Mouse (Mus musculus): ENCODE measurements around the gene Asb4.

Asb4 gene

GRCm38 (mm10) chr6:5390952-5391351 is 7.8 kb downstream of the Asb4 start:
- no peak for DNase-seq (ENCODE audit: extremely low read depth, low read depth)

DNA sequence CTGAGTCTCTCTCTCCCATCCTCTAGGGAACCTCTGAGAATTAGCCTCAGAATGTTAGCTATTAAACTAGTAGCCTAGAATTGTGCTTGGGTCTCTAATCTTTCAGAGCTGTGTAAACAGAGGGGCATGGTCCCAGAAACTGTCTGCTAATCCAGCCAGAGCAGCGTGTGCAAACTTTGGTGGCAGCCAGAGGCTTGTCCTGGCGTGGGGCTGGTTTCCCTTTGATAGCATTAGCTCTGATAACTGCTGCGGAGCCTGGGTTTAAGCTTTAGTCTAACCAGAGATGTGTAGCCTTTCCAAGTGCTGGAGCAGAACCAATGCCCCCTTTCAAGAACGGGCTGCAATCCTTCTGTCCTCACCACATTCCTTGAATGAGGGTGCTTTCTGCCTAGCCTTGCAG is 11.8 kb downstream of the Asb4 start:
- DNase-seq (ENCODE audit: extremely low read depth, low read depth) = no peak

GRCm38 (mm10) chr6:5396797-5397196 is 13.6 kb downstream of the Asb4 start:
- DNase-seq (ENCODE audit: extremely low read depth, low read depth) = no peak

- peak; percentile 63 for DNase-seq (ENCODE audit: extremely low read depth, low read depth)
Measured at GRCm38 (mm10) chr6:5401394-5401793, 18.2 kb downstream of the Asb4 start.

- no peak for DNase-seq (ENCODE audit: extremely low read depth, low read depth)
Measured at GRCm38 (mm10) chr6:5403095-5403815, 20.1 kb downstream of the Asb4 start.

DNA sequence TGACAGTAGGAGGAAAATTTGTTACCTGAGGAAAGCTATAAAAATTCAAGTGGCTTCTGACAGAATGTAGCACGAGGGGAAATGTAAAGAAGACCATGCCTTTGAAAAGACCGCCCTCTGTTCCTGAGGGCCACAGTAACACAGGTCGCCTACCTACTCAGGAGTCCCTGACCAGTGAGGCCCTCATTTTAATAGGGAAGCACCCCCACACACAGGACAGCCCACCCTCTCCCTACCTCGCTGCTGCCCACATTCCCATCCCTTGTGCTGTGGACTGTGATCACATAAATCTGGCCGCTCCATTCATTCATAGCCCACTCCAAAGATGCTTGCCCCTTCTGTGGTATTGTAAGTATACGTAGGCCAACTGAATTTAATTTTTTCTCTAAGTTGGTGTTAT is 20.8 kb downstream of the Asb4 start:
- DNase-seq (ENCODE audit: extremely low read depth, low read depth) = no peak

DNA sequence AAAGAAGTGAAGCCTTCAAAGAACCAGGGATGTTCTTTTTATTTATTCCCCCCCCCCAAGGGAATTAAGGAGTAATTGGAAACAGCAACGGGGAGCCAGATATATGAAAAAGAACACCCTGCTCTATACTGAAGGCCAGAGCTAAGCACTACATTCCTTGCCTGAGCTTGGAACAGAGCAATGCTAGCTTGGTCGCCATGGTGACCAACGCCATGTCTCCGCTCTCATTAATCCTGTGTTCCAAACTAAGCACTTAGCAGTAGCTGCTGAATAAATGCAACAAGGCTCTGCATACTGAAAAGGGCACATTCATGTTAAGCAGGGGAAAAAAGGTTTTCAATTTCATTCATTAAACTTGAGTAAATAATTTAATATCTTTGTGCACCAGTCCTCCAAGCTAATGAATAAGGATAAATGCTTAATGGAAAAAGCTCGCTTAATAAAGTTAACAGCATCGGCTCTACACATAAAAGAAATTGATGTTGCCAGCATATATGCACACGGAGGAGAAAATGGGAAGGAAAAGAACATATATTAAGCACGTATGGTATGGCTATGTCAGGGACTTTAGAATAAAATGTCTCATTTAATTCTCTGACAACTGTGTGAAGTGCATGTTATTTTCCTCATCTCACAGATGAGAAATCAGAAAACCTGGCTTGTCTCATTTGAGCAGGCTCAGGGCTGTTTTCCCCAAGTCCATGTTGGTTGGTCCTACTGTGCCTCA is 25.4 kb downstream of the Asb4 start:
- DNase-seq (ENCODE audit: extremely low read depth, low read depth) = no peak

DNA sequence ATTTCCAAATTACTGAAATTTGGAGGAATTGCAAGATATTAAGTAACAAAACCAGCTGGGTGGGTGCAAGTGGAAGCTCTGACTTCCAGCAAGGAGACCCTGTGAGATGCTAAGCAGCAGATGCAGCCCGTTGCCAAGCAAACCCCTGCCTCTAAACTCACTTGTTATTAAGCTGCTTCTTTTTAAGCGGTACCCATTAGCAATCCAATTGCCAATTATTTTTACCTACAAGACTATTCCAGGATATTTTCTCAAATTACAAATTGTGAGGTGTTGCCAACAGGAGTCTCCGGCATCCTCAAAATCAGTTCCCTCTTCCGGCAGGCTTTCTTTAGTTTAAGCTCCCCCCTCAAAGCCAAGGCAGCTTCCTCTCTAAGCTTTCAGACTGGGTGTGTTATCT is 26.5 kb downstream of the Asb4 start:
- no peak for DNase-seq (ENCODE audit: extremely low read depth, low read depth)

DNA sequence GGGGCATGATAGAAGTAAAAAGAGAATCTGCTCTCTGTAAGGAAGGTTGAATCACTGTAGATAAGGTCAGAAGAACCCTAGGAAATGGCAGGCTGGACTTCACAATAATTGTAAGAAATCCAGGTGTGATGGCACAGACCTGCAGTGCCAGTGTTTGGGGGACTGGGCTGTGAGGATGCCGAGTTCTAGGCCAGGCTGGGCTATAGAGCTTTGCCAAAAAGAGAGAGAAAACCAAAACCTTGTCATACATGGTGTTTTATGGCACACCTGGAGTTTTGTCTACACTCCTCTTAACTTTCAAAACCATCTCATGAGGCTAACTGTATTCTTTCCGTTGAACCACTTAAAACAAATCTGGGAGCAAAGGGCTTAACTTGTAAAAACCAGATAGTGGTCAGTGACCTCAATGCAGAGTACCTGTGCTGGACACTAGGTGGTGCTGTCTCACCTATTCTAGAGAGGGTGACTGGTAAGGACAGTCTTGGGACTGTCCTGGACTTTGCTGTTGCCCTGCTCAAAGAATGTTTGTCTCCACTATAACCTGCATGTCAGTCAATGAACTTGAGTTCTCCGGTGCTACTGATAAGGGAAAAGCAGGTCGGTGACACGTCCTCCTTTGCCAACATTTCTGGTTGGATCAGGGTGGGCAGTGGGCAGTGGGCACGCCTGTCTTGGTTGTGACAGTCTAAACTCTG is 27.7 kb downstream of the Asb4 start:
- peak; percentile 7 for DNase-seq (ENCODE audit: extremely low read depth, low read depth)

DNA sequence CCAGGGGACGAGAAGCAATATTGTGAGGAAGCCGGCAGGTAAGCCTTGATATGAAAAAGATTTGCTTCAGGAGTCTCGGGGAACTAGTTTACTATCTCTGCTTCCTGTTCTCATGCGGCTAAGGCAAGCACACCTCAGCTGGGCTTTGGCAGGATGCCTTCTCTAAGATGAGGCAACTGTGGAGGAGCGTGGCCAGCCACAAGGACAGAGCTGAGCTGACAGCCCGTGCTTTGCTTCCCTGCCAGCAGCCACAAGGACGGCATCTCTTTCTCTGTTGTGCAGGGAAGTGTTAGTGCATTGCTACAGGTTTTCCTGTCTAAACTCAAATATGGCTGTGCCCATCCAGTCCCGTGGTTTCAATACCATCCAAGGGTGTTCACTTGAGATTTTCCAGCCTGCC is 30.1 kb downstream of the Asb4 start:
- no peak for DNase-seq (ENCODE audit: extremely low read depth, low read depth)

- DNase-seq (ENCODE audit: extremely low read depth, low read depth) = no peak
Measured at GRCm38 (mm10) chr6:5421442-5421841, 38.3 kb downstream of the Asb4 start.

DNA sequence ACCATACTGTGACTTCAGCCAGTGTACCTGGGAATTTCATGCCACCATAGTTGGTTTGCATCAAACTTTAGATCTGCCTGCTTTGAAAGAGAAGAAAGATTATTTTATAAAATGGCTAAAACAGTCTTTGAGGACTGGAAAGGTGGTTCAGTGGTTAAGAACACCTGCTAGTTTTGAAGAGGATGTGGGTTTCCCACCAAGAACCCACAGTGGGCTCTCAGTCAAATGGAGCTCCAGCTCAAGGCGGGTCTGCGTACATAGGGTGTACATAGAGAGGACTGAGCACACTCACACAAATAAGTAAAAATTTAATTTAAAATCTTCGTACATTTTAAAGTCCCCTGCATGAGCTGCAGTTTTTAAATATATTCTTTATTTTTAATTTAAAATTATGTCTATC is 39.2 kb downstream of the Asb4 start:
- no peak for DNase-seq (ENCODE audit: extremely low read depth, low read depth)

GRCm38 (mm10) chr6:5423594-5423993 is 40.4 kb downstream of the Asb4 start:
- no peak for DNase-seq (ENCODE audit: extremely low read depth, low read depth)

DNA sequence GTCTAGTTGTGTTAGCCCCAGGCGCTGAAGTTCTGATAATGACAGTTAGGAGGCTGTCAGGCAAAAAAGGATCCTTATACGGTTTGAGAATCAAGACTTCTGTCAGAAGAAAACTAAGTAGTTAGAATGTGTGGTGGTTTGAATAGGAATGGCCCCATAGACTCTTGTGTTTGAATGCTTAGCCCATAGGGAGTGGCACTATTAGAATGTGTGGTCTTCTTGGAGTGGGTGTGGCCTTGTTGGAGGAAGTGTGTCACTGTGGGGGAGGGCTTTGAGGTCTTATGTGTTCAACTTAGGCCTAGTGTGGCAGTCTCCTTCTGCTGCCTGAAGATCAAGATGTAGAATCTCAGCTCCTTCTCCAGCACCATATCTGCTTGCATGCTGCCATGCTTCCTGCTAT is 43.8 kb downstream of the Asb4 start:
- DNase-seq (ENCODE audit: extremely low read depth, low read depth) = no peak

GRCm38 (mm10) chr6:5429562-5429961 is 46.4 kb downstream of the Asb4 start:
- DNase-seq (ENCODE audit: extremely low read depth, low read depth) = no peak

DNA sequence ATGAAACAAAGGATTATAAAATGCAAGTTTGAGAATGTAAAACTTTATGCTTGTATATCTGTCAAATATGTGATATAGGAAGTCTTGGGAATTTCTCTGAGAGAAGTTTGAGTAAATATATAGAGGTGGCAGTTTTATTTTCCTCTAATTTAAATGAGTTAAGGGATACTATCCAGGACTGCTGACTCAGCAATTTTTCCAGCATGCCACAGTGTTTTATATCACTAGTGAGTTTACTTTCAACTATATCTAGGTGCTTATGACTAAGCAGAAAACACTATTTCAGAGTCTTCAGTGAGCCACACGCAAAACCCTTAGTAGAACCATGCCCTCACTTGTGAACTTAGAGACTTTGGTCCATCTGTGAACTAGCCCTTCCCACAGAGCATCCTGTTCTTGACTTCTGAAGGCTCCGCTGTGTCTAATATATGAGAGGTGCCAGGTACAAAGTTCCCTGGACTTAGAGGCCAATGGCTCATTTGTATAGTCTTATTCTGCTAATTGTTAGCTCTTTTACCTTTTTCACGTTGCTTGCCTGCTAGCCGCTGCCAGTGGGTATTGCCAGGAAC is 46.9 kb downstream of the Asb4 start:
- DNase-seq (ENCODE audit: extremely low read depth, low read depth) = no peak

DNA sequence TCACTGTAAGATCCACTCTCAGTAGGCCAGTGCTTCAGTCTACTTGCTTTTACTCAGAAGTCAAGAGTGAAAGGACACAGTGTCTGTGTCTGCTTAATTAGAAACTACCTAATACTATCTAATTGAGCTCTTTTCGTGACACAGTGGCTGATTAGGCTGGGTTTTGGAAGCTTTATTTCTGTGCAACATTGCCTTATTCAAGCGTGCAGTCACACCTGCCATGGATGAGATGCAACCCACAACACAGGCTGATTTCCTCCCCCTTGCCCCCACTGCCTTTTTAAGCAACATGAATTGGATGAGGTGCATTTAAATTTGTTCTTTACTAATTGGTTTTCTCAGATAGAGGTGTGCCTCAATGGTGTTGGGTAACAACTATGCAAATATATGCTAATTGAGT is 50.7 kb downstream of the Asb4 start:
- no peak for DNase-seq (ENCODE audit: extremely low read depth, low read depth)

GRCm38 (mm10) chr6:5437757-5438156 is 54.6 kb downstream of the Asb4 start:
- no peak for DNase-seq (ENCODE audit: extremely low read depth, low read depth)

DNA sequence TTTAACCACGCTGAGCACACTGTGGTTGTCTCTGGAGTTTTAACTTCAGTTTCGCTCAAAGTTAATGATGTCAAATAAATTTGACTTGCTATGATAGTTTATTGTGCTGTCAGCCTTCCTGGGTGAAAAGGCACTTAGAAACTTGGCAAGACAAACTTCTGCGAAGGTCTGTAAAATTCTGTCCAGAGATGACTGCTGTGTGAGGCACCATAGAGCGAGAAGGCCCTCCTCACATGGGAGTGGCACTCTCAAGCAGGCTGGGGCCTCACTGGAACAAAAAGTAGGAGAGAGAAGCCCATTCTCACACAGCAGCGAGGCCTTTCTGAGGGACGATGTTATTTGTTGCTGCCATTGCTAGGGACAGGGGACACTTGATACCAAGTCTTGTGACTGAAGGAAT is 58.0 kb downstream of the Asb4 start:
- no peak for DNase-seq (ENCODE audit: extremely low read depth, low read depth)

GRCm38 (mm10) chr6:5442316-5443085 is 59.3 kb downstream of the Asb4 start:
- peak; percentile 69 for DNase-seq (ENCODE audit: extremely low read depth, low read depth)

DNA sequence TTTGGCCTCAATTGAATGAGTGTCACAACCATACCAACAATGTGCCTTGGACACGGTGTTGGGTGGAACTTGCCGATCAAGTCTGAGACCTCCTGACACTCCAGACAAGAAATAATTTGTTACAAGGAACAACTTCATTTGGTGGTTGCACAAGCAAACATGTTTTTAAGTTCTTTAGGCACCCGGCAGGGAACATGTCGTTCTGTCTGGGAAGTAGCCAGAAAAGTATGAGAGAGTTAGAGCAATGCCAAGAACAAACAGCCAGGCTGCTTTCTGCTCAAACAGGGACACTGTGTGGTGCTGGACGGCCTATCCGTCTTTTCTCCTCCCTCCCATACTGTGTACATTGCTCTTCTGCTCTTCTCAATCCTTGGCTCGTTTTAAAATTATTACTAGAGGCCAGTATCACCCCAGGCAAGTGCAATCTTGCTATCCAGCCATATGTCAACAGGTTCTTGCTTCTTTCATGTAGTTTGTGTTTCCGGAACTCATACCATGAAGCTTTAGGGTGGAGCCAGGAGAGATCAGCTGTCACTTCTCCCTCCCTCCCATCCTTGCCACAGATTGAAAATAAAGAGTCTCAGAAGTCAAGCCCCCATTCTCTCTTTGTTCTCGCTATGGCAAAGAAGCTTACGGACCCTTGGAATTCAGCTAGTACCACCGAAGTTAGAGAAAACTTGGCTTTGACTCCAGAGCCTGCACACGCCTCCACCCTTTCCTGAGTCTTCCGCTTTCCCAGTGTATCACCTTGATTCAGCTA is 60.1 kb downstream of the Asb4 start:
- DNase-seq (ENCODE audit: extremely low read depth, low read depth) = no peak

Data from MEL-GATA-1-ER (cell line).